Comparison of ENCODE assay signal across 8 mouse cellular contexts in the genomic region with DNA sequence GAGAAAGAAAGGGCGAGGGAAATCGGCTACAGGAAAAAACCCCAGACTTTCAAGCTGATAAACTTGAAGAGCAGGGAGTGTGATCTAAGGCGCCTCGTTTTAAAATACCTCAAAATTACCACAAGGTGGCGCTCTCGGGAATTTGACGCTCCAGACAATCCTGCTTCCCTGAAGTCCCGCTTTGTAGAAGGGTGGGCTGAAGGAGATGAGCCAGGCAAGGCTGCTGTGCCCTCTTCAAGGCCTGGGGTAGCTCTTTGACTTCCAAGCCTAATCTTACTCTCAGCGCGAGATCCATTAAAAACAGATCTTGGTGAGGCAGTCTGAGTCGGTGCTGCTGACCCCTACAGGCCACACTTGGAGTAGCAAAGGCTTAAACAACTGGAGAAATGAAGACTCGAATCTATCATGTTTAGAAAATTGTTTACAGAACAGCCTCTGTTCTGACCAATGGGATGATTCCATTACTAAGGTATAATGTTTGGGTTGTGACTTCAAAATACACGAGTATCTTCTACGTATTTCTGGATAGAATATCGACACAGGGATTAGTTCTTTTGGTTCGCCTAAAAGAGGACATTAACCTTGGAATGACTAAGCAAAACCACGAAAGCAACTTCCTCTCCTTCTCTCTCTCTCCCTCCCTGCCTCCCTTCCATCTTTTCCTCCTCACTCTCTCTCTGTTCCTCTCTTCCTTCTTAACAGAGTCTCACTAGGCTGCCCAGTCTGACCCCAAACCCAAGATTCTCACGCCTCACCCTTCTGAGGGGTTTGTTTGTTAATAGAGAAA.
DNase-seq lines count a peak whose midpoint lies in the region; ATAC-seq lines count a peak whose summit lies in the region.

No protein-coding gene starts in this region.

- no peaks in the 10 kb centered on the region for H3K27me3 ChIP-seq in hindbrain, embryonic 16.5 days (replicated peaks; ENCODE audit: control insufficient read depth, insufficient read depth, low read length)

- H3K4me1 ChIP-seq in hindbrain, embryonic 16.5 days (ENCODE audit: control insufficient read depth, insufficient read depth, low read depth, low read length) = no peaks in the 10 kb centered on the region

- H3K9ac ChIP-seq in hindbrain, embryonic 16.5 days (ENCODE audit: low read depth, low read length) = peak overlapping the region; percentile 54

- no peaks in the 10 kb centered on the region for H3K9me3 ChIP-seq in hindbrain, embryonic 16.5 days (ENCODE audit: control insufficient read depth, low read length)

- WGBS in hindbrain, embryonic 16.5 days = 26% methylated on average over 18 of the region's 18 CpGs

- peak; percentile 59 for DNase-seq in WW6 (ENCODE audit: low read depth, low spot score)
- DNase-seq in cerebellum, postnatal 25 days = peak; percentile 59 to 61
- peak; percentile 64 to 66 for DNase-seq in frontal cortex, postnatal 36 days (ENCODE audit: low spot score in 2 of 2)
- peak; percentile 25 for DNase-seq in left cerebral cortex, adult 11 months (ENCODE audit: low spot score)
- peak; percentile 63 to 69 for DNase-seq in lung, postnatal 4 days
- peak; percentile 87 for DNase-seq in retina, postnatal 1 day
- peak; percentile 80 for DNase-seq in thymus, postnatal 4 days

- H3K36me3 ChIP-seq in hindbrain, embryonic 16.5 days (ENCODE audit: control insufficient read depth, insufficient read depth, low read length) = no peaks in the 10 kb centered on the region

- H3K27ac ChIP-seq in hindbrain, embryonic 16.5 days (ENCODE audit: low read depth, low read length) = no peak overlapping the region

- ATAC-seq in hindbrain, embryonic 16.5 days = peak; percentile 96

- peak overlapping the region; percentile 36 for H3K4me3 ChIP-seq in hindbrain, embryonic 16.5 days (ENCODE audit: low read length)

- peak overlapping the region; percentile 56 for H3K4me2 ChIP-seq in hindbrain, embryonic 16.5 days (ENCODE audit: low read length)

Comparison
In these comparisons a context has a peak if more than half of its experiments do, and no peak if none do; other contexts are left out.
1. DNase-seq: peak in every context shown above with its lines; median percentile 87 in retina, postnatal 1 day; 80 in thymus, postnatal 4 days; 66 in lung, postnatal 4 days; 65 in frontal cortex, postnatal 36 days; 60 in cerebellum, postnatal 25 days; 59 in WW6; 25 in left cerebral cortex, adult 11 months.